Mouse (Mus musculus) adrenal gland, adult (tissue): ENCODE measurements around the gene Ccdc141.
"Not testable (repeated sequence)": the region's sequence is repeated elsewhere in the genome, so short reads cannot be mapped to it uniquely, and the experiment has no call there.

Experiments
- DNase-seq, 2 experiments: peaks; one replicate each; pipeline ENCODE4 v3.0.0; 2022 to 2023; ENCODE audit warnings: low spot score in 1 of 2; ENCODE audit not compliant: inconsistent age in 2 of 2

The Ccdc141 gene

DNA sequence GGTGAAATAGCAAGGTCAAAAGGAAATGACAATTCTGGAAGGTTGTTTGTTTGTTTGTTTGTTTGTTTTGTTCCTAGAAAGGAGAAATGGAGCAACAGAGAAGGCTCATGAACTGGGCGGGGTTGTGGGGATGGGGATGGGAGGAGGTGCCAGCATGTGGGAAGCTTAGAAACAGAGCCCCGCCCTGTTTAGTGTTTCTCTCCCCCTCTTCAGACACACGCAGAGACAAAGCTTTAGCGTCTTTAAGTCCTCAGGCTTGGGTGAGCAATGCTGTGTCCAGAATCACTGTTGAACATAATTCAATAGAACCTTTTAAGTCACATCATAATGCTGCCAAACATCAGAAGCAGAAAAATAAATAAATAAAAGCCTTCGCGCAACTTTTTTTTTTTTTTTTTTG lies 96.1 kb downstream of the Ccdc141 start:
- no peak for DNase-seq

GRCm38 (mm10) chr2:77073930-77074329 lies 96.5 kb downstream of the Ccdc141 start:
- DNase-seq: peak; percentile 13 to 41

DNA sequence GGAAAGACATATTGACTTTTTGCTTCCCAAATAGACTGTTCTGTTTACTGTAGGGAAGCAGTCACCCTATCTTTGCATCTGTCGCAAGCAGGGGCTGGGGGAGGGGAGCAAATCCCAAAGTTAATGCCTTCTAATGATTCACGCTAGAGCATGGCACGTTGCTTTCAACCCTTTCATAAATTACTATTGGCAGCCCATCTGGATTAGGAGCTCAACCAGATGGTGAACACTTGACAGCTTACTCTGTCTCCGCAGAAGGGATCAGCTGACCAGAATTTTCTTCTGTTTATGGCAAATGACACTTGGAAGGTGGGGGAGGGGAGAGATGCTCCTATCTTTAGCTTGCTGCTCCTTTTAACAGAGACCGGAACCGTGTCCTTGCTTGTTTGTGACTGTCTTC lies 105.1 kb downstream of the Ccdc141 start:
- no peak for DNase-seq

- peak in 1 of 2 experiments; percentile 83 for DNase-seq
These were observed 108.6 kb downstream of the Ccdc141 start for GRCm38 (mm10) chr2:77061871-77062270.

- no peak for DNase-seq
These were observed 110.8 kb downstream of the Ccdc141 start for GRCm38 (mm10) chr2:77059596-77059995.

DNA sequence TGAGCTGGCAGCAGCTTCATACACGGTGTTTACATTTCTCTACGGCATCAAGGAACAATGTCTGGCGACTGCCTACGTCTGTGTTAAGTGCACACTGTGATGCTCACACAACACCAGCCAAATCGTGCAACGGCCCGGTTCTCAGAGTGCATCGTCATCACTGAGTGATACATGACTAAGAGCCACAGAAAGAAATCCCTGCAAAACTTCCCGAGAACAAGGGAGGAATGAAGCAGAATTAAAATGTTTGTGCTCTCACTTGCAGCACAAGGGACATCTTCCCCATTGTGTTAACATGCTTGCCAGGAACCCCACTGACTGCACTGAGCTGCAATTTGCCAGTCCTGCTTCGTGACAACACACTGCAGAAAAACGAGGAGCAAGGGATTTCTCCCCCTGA lies 114.1 kb downstream of the Ccdc141 start:
- no peak for DNase-seq

- DNase-seq: no peak
These were observed 127.5 kb downstream of the Ccdc141 start for GRCm38 (mm10) chr2:77042912-77043311.

GRCm38 (mm10) chr2:77039683-77040082 lies 130.8 kb downstream of the Ccdc141 start:
- DNase-seq: no peak

- no peak for DNase-seq
These were observed 131.2 kb downstream of the Ccdc141 start for GRCm38 (mm10) chr2:77039281-77039680.

- DNase-seq: no peak
These were observed 133.2 kb downstream of the Ccdc141 start for GRCm38 (mm10) chr2:77037211-77037610.

DNA sequence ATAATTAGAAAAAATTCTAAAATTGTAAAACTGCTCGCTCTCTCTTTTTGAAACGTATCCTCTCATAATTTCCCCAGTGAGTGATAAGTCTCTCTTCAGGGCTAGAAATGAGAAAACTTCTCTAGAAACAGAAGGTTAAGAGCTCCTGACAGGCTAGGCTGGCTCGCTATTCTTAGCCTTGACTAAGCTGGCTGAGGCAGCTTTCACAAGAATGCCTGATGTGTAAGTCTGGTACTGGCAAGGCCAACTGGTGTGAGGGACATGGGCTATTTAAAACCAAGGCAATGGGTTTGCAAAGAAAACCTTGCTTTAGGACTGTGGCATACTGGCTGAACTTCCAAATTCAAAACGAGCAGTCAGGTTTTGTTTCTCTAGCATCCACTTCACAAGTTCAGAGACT lies 136.3 kb downstream of the Ccdc141 start:
- DNase-seq: peak in 1 of 2 experiments; percentile 70

DNA sequence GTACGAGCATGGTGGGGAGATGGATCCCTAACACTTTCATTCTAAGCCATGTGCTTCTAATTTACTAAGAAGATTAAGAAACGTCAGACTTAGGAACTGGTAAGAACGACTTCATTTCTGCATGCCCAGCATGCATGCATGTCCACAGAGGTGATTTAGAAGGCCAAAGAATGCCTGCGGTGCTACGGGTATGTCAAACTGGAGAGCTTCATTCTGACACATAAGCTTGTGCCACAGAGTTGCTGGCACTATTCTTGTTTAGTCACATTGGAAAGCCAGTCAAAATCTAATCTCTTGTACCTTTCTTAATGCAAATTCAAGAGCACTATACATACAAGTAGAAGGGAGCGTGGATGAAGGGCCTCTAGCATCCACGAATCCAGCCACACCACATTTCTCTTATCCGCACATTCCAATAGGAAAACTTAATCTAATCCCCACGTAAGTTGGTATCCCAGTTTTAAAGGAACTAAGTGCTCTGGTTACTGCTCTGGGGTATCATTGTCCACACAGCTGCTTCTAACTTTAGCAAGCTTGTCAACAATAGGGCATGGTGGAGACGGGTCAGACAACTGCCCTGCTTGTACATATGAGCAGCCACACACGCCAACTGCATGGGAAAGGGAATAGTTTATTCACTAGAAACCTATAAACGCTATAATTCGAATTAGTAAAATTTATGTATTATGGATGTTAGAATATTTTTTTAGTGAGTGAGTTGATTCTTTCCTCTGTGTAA lies 136.9 kb downstream of the Ccdc141 start:
- no peak for DNase-seq

DNA sequence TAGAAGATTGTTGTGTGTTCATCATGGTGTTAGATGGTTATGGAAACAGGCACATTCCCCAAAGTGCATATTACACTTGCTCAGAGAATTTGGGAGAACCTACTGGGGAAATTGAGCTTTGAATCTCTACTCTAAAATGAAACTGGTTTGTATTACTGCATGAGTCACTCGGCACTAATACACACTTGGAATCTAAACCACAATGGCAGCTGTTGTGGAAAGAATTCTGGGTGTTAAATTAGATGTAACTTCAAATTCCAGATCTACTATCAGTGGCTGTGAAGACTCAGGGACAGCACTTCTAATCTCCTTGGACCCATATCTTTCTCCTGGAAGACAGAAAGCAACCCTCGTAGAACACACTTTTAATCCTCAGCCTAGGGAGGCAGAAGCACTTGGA lies 149.8 kb downstream of the Ccdc141 start:
- DNase-seq: no peak

DNA sequence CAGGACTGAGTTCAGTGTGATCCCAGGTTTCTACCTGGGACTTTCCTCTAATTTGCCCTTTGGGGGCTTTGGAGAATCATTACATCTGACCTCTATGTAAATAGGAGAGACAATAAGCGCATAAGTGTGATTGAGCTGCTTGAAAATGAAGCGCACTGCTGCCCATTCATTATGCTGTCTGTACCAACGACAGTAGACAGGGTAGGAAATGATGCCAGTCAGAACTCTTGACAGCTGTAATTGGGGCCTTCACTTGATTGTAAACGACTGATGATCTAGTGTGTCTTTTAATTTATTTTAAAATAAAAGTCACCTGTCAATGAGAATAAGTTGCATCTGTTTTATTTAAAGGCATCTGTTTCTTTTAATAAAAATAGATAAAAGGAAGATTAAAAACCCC lies 152.7 kb downstream of the Ccdc141 start:
- DNase-seq: no peak

GRCm38 (mm10) chr2:77013449-77013848 lies 157.0 kb downstream of the Ccdc141 start:
- not testable (repeated sequence) for DNase-seq

GRCm38 (mm10) chr2:77011981-77012380 lies 158.5 kb downstream of the Ccdc141 start:
- DNase-seq: no peak

DNA sequence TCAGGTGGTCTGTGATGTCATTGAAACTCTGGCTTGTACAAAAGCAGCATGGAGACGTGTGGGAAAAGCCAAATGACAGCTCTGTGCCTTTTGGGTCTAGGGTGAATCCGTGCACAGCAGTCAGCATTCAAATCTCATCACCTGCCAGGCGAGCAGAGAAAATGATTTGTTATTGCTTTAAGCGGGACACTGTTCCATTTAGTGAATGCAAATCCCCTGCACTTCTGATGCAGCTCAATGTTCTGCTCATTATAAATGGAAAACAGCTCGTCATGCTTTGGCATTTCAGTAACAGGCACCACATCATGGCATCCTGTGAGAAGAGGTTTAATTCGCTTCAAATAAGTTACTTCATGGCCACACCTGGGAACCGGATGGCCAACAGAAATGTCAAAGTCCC lies 163.4 kb downstream of the Ccdc141 start:
- DNase-seq: no peak

- DNase-seq: no peak
These were observed 167.3 kb downstream of the Ccdc141 start for GRCm38 (mm10) chr2:77003148-77003547.

DNA sequence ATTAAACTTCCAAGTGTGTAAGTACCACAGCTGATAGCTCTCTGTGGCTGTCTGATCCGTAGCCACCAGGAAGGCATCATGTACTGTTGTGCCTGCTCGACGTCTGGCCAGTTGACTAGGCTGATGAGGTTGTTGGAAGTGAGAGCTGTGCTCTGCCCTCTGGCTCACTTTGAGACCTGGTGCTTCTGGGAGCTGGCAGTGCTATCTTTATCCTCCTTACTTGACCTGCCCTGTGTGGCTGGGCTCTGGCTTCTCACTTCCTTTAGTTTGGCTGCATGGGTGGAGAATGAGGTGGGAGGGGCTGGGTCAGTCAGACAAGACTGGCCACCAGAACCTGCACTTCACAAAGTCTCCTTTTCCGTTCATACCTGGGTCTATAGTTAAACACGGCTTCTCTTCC lies 172.1 kb downstream of the Ccdc141 start:
- DNase-seq: no peak

- DNase-seq: no peak
These were observed 177.8 kb downstream of the Ccdc141 start for GRCm38 (mm10) chr2:76992493-76993201.

- no peak for DNase-seq
These were observed 183.1 kb downstream of the Ccdc141 start for GRCm38 (mm10) chr2:76987317-76987716.

DNA sequence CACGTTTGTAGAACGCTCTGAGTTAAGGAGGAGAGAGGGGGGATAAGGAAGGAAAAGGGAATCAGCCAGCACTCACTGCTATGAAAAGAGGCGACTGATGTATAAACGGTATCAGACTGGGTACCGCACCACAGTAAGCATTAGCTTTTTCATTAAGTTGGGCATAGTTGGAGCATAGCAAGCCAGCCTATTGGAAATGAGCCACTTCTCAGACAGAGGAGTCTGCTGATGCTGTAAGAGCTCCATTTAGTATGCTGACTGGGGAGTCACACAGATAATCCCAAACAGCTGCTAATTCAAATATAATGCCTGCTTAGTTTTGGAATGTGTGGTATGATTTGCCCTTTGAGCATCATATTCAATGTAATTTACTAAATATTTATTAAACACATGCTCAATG lies 186.1 kb downstream of the Ccdc141 start:
- no peak for DNase-seq

DNA sequence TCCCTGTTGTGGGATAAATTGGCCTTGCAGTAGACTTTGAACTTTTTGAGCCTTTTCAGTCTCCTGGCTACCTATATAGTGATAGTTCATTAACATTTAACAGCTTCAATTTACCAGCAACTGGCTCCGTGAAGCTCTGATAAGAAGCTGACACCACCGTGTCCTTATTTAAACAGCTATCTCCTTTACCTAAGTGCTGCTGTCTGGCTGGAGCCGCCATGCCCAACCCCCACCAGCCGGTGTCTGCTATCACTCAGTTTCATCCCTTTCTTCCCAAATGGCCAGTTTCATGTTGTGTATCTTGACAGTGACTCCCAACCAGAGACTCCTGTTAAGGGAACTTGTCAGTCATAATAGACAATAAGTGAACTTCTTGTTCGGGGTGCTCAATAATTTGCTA lies 186.8 kb downstream of the Ccdc141 start:
- DNase-seq: no peak
